Mouse (Mus musculus): ENCODE measurements around the gene Trib2.

GRCm38 (mm10) chr12:15803936-15804438 is 12.7 kb downstream of the Trib2 start:
- TF ChIP-seq ZNF384 (IDR thresholded peaks at IDR 0.05; ENCODE audit: low read depth, low read length), result no peak
- TF ChIP-seq CHD2 (IDR thresholded peaks at IDR 0.05; ENCODE audit: low read depth, low read length), result no peak
- TF ChIP-seq MAFK (IDR thresholded peaks at IDR 0.05; ENCODE audit: insufficient read depth, low read depth, low read length), result no peak
- TF ChIP-seq HCFC1 (IDR thresholded peaks at IDR 0.05; ENCODE audit: borderline replicate concordance, insufficient read depth, low read length), result no peak

Measured in ES-E14 (cell line).